Mouse (Mus musculus): ENCODE data around the gene Slc39a10. TPM values are rescaled to one million over a fixed set of nuclear protein-coding genes. Genes with fewer than 3 reads are reported as not detected.
A peak's percentile ranks its signal among the peaks of the same experiment; 100 is the strongest.

The Slc39a10 gene
- polyA plus RNA-seq, 1 experiment from 2014 or later, result 66.4 TPM

DNA sequence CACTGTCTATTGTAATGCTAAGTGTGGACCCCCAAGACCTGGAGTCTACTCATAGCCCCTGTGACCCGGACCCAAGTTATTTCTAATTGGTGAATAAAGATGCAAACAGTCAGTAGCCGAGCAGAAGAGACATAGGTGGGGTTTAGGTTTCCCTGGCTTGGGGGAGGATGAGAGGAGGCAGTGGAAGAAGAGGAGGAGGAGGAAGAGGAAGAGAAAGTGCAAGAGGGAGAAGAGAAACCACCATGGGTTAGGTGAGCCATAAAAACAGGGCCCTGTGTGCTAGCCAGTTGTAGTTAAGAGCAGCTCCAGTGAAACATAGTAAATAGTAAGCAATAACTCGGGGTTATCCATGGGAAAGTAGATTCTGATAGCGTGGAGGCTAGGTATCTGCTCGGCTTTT lies 34.1 kb downstream of the Slc39a10 start:
- Histone ChIP-seq H3K4me1 (peaks cover 8% of the 10 kb centered on the region), H3K27me3 (replicated peaks; ENCODE audit: low read depth, poor library complexity, severe bottlenecking) (no peaks in the 10 kb centered on the region), H3K4me3 (no peak overlapping the region), H3K27ac (replicated peaks) (no peak overlapping the region), H3K9me3 (no peaks in the 10 kb centered on the region), H3K36me3 (replicated peaks) (no peaks in the 10 kb centered on the region)
- DNase-seq (ENCODE audit: low spot score), result no peak
- WGBS, result 86% methylated on average over 5 of the region's 5 CpGs

DNA sequence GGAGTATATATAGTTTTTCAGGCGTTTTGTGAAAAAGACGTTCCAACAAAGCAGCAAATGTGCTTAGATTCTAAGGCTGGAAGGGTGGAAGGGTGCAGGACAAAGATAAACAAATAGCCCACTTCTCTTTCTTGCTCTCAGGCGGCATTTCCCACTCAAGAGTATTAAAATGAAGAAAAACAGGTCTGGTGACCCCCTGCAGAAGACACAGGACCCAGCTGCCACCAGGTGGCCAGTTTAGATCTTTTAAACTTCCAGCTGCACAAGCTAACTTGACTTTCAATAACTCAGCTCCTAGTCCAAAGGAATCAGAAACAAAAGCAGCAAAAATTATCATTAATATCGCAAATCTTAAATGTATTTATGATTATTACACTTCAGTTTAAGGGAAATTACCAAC lies 36.2 kb downstream of the Slc39a10 start:
- Histone ChIP-seq H3K4me1 (peaks cover 16% of the 10 kb centered on the region), H3K36me3 (replicated peaks) (no peaks in the 10 kb centered on the region), H3K4me3 (no peak overlapping the region), H3K27me3 (replicated peaks; ENCODE audit: low read depth, poor library complexity, severe bottlenecking) (no peaks in the 10 kb centered on the region), H3K9me3 (no peaks in the 10 kb centered on the region), H3K27ac (replicated peaks) (no peak overlapping the region)
- WGBS, result 54% methylated on average over 4 of the region's 4 CpGs
- DNase-seq (ENCODE audit: low spot score), result no peak

DNA sequence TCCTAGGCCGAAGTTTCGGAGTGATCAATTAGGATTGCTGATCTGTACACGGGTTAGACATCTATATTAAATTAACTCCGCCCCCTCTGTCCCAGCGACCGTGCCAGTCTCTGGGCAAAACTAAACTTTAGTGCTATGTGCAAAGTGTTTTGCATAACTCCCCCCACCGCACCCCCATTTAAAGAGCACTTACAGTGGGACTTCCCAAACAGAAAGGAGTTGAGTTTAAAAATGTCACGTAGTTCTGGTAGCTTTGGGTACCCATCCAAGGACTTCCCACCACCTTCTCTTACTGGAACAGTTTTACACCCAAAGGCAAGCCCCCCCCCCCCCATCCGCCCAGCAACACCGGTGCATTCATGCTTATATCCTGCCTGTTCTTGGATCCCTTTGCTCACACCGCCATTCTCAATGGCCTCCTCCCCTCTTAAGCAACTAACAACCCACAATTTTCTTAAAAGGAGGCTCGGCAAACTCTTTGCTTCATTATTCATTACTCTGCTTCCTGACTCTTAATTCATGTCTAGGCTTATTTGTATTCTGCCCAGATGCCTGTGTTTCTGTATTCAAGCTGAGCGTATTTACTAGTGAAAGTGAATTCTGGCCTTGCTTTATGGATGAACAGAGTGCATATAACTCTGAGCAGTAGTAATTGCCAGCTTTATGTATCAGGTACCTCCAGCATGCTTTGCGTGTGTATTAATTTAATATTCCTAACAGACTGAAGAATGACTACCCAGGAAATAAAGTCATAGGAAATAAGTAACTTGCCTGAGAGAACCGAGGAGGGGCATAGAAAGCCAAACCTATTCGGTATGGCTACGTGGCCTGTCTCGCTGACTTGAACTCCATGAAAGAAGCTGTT lies 38.4 kb downstream of the Slc39a10 start:
- no peaks in the 10 kb centered on the region for H3K36me3 ChIP-seq (replicated peaks)
- peak overlapping the region; percentile 100 for H3K27ac ChIP-seq (replicated peaks)
- H3K27me3 ChIP-seq (replicated peaks; ENCODE audit: low read depth, poor library complexity, severe bottlenecking), result no peaks in the 10 kb centered on the region
- peaks cover 32% of the 10 kb centered on the region for H3K4me1 ChIP-seq
- no peaks in the 10 kb centered on the region for H3K9me3 ChIP-seq
- DNase-seq (ENCODE audit: low spot score), result no peak
- peak overlapping the region; percentile 94 for H3K4me3 ChIP-seq
- 32% methylated on average over 18 of the region's 18 CpGs for WGBS

DNA sequence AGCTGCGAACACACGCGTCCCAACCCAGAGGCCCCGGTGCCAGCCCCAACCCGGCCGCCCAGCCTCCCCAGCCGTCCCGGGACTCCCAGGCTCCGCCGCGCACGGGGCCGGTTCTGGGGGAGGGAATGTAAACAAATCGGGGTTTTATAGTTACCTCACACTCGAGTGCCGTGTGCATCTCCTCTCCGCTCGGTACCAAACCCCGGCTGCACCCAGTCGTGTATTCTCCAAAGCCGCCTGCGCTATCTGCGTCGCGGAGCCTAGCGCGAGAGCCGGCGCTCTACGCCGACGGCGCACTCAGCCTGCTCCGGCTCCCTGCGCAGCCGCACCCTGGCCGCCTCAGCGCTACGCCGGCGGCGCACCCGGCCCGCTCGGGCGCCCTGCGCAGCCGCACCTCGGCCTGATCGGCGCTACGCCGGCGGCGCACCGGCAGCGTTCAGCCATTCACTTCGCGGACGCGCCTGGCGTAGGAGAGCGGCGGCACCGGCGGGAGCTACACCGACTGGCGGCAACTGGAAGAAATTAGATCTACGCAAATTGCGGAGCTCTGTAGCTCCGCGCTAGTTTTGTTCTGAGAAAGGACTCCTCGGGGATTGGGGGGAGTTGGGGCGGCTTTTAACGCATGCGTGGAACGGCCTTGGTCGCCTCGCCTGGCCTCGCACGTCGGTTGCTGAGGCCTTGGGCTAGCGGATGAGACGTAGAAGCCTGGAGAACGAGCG lies 39.2 kb downstream of the Slc39a10 start:
- Histone ChIP-seq H3K27me3 (replicated peaks; ENCODE audit: low read depth, poor library complexity, severe bottlenecking) (no peaks in the 10 kb centered on the region), H3K36me3 (replicated peaks) (no peaks in the 10 kb centered on the region), H3K4me1 (peaks cover 32% of the 10 kb centered on the region), H3K9me3 (no peaks in the 10 kb centered on the region), H3K4me3 (peak overlapping the region; percentile 94), H3K27ac (replicated peaks) (peak overlapping the region; percentile 100)
- peak; percentile 96 for DNase-seq (ENCODE audit: low spot score)
- WGBS, result under 1% methylated on average over 86 of the region's 86 CpGs

DNA sequence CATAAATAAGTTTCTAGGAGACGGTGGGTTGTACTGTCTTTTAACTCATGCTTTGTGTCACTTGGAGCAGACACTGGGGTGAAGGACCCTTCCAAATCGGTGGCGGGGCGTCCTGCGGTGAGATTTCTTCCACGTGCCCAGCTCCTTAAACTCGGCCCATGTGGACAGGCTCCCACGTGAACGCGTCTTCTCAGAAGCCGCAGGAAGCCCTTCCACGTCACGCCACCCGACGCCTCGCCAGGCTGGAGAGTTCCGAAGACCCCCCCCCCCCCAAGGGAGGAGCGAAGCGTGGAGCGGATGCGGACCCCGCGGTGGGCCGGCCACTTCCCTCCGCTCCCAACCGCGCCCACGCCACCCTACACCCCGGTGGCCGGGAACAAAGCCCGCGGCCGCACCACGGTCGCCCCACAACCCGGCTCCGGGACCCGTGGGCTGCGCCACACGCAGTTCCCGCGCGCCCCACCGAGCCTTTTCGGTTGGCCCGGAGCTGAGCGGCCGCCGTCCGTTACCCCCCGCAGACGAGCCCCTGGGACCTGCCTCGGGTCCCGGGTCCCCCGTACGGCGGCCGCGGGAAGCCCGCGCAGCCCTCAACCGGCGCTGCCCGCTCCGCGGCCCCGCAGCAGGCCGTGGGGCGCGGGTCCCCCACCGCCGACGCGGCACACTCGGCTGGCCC lies 39.9 kb downstream of the Slc39a10 start:
- Histone ChIP-seq H3K27ac (replicated peaks) (peak overlapping the region; percentile 100), H3K4me1 (peaks cover 32% of the 10 kb centered on the region), H3K36me3 (replicated peaks) (no peaks in the 10 kb centered on the region), H3K9me3 (no peaks in the 10 kb centered on the region), H3K27me3 (replicated peaks; ENCODE audit: low read depth, poor library complexity, severe bottlenecking) (no peaks in the 10 kb centered on the region), H3K4me3 (peak overlapping the region; percentile 94)
- WGBS, result under 1% methylated on average over 75 of the region's 75 CpGs
- peak; percentile 86 for DNase-seq (ENCODE audit: low spot score)

DNA sequence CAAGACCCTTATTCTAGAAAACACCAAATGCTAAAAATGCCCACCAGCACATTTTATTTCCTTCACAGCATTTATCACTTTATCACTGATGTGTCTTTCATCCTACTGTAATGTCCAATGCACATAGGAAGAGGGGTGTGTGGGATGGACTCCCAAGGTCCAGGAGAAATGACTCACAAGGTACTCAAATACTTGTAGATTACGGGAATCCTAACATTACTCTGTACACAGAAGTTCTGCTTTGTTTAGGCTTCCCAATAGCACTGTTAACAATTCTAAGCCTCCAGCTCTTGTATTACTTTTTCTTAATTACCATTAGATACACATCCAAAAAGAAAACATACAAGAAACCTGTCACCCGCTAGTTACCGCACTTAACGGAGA lies 40.4 kb downstream of the Slc39a10 start:
- Histone ChIP-seq H3K9me3 (no peaks in the 10 kb centered on the region), H3K4me3 (peak overlapping the region; percentile 94), H3K27me3 (replicated peaks; ENCODE audit: low read depth, poor library complexity, severe bottlenecking) (no peaks in the 10 kb centered on the region), H3K27ac (replicated peaks) (peak overlapping the region; percentile 100), H3K36me3 (replicated peaks) (no peaks in the 10 kb centered on the region), H3K4me1 (peaks cover 32% of the 10 kb centered on the region)
- 1% methylated on average over 4 of the region's 4 CpGs for WGBS
- DNase-seq (ENCODE audit: low spot score), result no peak

DNA sequence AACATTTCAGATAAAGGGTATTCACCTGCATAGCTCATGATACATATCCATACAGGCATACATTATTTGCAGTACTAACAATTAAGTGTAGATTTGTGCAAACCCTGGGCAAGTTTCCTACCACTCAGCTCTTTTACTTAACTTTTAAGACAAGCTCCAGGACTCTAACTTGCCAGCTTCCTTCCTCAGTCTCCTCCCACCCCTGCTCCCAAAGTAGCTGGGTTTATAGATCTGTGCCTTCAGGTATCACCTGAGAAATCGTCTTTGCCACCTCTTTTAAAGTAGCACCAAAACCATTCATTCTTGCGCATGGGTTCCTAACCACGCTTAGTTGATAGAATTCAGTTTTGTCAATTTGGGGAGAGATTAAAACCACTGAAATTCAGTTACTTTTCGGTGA lies 41.1 kb downstream of the Slc39a10 start:
- no peaks in the 10 kb centered on the region for H3K27me3 ChIP-seq (replicated peaks; ENCODE audit: low read depth, poor library complexity, severe bottlenecking)
- peak overlapping the region; percentile 100 for H3K27ac ChIP-seq (replicated peaks)
- WGBS, result 68% methylated on average over 4 of the region's 4 CpGs
- no peaks in the 10 kb centered on the region for H3K9me3 ChIP-seq
- H3K36me3 ChIP-seq (replicated peaks), result no peaks in the 10 kb centered on the region
- DNase-seq (ENCODE audit: low spot score), result no peak
- H3K4me3 ChIP-seq, result peak overlapping the region; percentile 94
- H3K4me1 ChIP-seq, result peaks cover 32% of the 10 kb centered on the region

DNA sequence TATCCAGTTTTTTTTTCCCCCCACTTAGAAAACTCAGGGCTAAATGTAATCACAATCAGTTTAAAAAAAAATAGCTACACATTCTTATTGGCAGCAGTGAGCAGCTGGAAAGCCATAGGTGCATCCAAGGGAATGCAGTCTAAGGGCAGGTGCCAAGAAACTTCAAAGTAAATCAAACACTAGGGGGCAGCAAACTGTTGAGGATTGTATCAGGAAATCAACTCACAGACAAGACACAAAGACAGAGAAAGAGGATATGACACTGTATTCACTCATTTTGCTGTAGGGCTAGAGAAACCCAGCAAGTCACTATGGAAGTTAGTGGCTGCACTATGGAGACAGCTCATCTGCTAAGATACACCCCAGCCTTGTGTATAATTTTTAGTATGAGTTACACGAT lies 42.9 kb downstream of the Slc39a10 start:
- Histone ChIP-seq H3K27me3 (replicated peaks; ENCODE audit: low read depth, poor library complexity, severe bottlenecking) (no peaks in the 10 kb centered on the region), H3K9me3 (no peaks in the 10 kb centered on the region), H3K36me3 (replicated peaks) (no peaks in the 10 kb centered on the region), H3K4me3 (no peak overlapping the region), H3K4me1 (peaks cover 38% of the 10 kb centered on the region), H3K27ac (replicated peaks) (no peak overlapping the region)
- 65% methylated on average over 1 of the region's 1 CpGs for WGBS
- DNase-seq (ENCODE audit: low spot score), result peak; percentile 39

DNA sequence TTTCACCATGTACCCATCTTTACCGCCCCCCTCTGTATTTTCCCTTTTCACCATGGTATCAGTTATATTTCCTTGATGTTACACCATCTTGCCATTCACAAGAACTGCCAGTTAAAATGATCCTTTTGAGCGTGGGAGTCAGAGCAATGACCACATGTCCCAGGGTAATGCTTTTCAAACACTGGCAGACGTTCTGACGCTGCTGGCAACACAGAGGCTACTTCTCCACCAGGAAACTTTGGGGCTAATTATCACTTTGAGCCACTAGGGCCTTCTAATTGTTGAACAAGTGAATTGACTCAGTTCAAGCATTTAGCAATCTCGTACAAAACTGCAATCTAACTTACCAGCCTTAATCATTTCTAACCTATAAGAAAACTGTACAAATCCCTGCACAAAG lies 47.4 kb downstream of the Slc39a10 start:
- H3K4me1 ChIP-seq, result peaks cover 10% of the 10 kb centered on the region; the same call in 1 of the 2 replicates
- DNase-seq (ENCODE audit: low spot score), result no peak
- no peak overlapping the region for H3K4me3 ChIP-seq
- no peak overlapping the region for H3K27ac ChIP-seq (replicated peaks)
- WGBS, result 51% methylated on average over 5 of the region's 5 CpGs
- no peaks in the 10 kb centered on the region for H3K9me3 ChIP-seq
- no peaks in the 10 kb centered on the region for H3K27me3 ChIP-seq (replicated peaks; ENCODE audit: low read depth, poor library complexity, severe bottlenecking)
- no peaks in the 10 kb centered on the region for H3K36me3 ChIP-seq (replicated peaks)

DNA sequence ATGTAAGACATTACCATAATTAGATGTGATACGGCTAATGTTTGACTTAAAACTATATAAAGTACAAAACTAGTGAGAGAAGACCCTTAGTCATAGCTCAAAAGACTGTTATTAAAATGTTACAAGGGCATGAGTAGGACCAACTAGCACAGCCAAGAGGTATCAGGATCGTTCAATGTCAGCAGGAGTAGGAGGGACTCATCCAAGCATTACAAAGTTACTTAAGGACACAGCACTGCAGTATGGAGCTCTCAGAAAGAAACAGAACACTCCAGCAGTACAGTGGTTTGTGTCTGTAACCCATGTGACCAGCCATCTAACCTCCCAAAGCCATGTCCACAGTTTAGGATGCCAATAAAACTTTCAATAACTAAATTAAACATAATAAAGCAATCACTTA lies 48.4 kb downstream of the Slc39a10 start:
- no peak overlapping the region for H3K27ac ChIP-seq (replicated peaks)
- H3K4me3 ChIP-seq, result no peak overlapping the region
- peaks cover 6% of the 10 kb centered on the region; the same call in 1 of the 2 replicates for H3K4me1 ChIP-seq
- no peaks in the 10 kb centered on the region for H3K36me3 ChIP-seq (replicated peaks)
- H3K27me3 ChIP-seq (replicated peaks; ENCODE audit: low read depth, poor library complexity, severe bottlenecking), result no peaks in the 10 kb centered on the region
- H3K9me3 ChIP-seq, result no peaks in the 10 kb centered on the region
- 84% methylated on average over 2 of the region's 2 CpGs for WGBS
- DNase-seq (ENCODE audit: low spot score), result no peak

DNA sequence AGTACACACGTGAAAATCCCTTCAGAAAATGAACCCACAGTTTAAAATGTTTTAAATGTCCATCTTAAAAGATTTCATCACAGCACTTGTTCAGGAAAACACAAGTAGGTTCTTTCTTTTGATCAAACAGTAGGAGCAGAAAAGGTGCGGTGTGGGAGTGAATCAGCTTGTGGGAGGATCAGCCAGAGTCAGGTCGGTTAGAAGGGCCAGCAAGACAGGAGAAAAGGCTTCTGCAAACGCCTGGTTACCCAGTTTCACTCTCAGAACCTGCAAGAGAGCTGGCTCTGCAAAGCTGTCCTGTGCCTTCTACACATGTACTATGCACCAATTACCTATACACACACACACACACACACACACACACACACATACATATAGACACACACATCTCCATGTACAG lies 49.2 kb downstream of the Slc39a10 start:
- DNase-seq (ENCODE audit: low spot score), result no peak
- 71% methylated on average over 4 of the region's 4 CpGs for WGBS
- H3K27ac ChIP-seq (replicated peaks), result no peak overlapping the region
- no peaks in the 10 kb centered on the region for H3K27me3 ChIP-seq (replicated peaks; ENCODE audit: low read depth, poor library complexity, severe bottlenecking)
- no peaks in the 10 kb centered on the region for H3K36me3 ChIP-seq (replicated peaks)
- H3K4me3 ChIP-seq, result no peak overlapping the region
- H3K9me3 ChIP-seq, result no peaks in the 10 kb centered on the region
- peaks cover 6% of the 10 kb centered on the region; the same call in 1 of the 2 replicates for H3K4me1 ChIP-seq

DNA sequence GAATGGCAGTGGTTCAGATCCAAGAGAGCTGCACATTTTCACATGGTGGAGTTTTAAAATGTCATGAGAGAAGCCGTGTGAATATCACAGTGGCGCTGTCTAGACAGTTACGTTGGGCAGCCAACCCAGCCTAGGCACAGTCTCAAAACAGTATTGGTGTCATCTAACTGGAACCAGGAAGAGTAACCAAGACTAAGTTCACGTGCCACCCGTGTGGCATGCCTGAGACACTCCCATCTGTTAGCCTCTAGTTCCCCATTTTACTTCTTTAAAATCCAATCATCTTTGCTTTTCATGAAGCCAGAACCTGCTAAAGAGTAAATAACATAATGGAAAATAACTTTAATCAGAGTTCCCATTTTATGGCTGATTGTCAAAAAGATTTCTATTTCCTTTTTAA lies 60.7 kb downstream of the Slc39a10 start:
- 92% methylated on average over 5 of the region's 5 CpGs for WGBS
- Histone ChIP-seq H3K36me3 (replicated peaks) (peaks cover 67% of the 10 kb centered on the region), H3K27me3 (replicated peaks; ENCODE audit: low read depth, poor library complexity, severe bottlenecking) (no peaks in the 10 kb centered on the region)

More for the DNA sequence above, 60.7 kb downstream of the Slc39a10 start:
- H3K4me1 ChIP-seq, result no peaks in the 10 kb centered on the region
- no peak for DNase-seq (ENCODE audit: low spot score)
- H3K4me3 ChIP-seq, result no peak overlapping the region
- no peak overlapping the region for H3K27ac ChIP-seq (replicated peaks)
- no peaks in the 10 kb centered on the region for H3K9me3 ChIP-seq
